Mouse (Mus musculus) megakaryocyte progenitor cell, adult 5-6 weeks (primary cell): ENCODE results near the gene Slc34a2. TPM values are rescaled to one million over a fixed set of nuclear protein-coding genes. Genes with fewer than 3 reads are reported as not detected.

Experiments
- ATAC-seq: replicated peaks from 2 replicates; pipeline ENCODE4 v1.8.0; 2016; ENCODE audit warnings: mild to moderate bottlenecking, moderate TSS enrichment, inconsistent platforms; ENCODE audit not compliant: poor library complexity
- total RNA-seq, 2 experiments: library from RNA; stranded (forward) in 1 of 2; stranded (reverse) in 1 of 2; fragments of 157-497, 149-512 nt in 1 of 2; fragments of 200-1000 nt in 1 of 2; gene quantifications; 2 replicates each; pipeline versions ENCODE4 v1.2.3 to v1.2.4; 2015 to 2017

The Slc34a2 gene
- total RNA-seq (2015): not detected in 2 replicates
- total RNA-seq (2017): not detected in 2 replicates

DNA sequence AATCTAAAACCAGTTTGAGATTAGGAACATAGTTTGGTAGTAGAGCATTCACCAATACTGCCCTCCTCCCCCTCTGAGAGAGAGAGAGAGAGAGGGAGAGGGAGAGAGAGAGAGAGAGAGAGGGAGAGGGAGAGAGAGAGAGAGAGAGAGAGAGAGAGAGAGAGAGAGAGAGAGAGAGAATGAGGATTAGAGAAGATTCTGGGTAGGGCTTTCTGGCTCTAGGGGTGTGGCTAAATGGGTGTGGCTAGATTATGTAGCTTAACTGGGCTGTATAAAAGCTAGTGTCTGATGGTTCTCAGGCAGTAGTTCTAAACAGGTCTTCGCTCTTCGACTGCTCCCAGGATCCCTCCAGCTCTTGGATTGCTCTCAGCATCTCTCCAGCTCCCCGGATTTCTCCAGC, at the start of gene Slc34a2:
Slc34a2 (plus strand) TSS at position 301 of the 400 bp plus-strand sequence.
- no peak for ATAC-seq

- no peak for ATAC-seq
These were observed 47.1 kb upstream of the Slc34a2 start for GRCm38 (mm10) chr5:52990687-52991341.

DNA sequence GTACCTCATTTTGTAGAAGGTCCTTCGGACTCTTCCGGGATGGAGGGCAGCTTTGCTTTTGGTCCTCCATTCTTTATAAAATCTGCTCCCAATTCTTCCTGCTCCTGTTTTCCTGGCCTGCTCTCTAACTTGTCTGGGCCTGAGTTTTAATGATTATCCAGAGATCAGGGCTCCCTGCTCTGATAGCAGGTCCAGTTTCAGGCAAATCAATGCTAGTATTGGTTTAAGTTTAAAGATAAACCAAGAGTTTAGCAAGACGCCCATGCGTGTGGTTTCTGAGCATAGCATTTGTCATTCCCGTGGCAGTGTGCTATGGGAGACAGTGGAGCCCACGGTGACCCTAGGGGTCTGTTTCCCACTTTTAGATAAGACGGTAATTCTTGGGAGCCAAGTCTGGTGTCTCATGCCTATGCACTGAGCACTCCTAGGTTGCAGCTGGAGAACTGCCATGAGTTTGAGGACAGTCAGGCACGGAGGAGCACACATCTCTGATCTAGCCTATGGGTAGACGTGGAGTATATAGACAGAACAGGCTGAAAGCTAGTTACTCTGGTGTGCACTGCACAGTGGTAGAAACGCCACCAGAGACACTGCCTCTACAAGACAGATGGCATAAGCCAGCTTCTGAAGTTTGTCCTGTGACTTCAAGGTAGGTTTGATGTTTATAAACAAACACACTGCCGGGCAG, 45.5 kb upstream of the Slc34a2 start:
- no peak for ATAC-seq

- ATAC-seq: no peak
These were observed 44.2 kb upstream of the Slc34a2 start for GRCm38 (mm10) chr5:52993490-52994282.

- no peak for ATAC-seq
These were observed 42.4 kb upstream of the Slc34a2 start for GRCm38 (mm10) chr5:52995461-52995860.

- ATAC-seq: no peak
These were observed 41.7 kb upstream of the Slc34a2 start for GRCm38 (mm10) chr5:52996145-52996544.

DNA sequence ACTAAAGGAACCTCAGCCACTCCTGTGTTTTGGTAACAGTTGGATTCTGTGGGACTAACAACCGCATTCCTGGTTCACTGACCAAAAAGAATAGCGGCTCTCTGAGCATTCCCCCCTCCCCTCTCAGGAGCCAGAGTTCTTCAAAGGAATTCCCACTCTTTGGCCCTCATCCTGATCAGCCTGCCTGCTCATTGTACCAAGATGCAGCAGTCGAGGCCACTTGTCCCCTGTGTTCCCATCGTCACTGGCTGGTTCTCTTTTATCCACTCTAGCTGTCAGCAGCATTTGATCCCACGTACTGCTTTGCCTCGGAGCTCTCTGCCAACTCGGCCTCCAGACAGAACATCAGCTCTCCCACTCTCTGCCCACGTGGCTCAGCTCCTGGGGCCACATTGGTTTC, 41.3 kb upstream of the Slc34a2 start:
- no peak for ATAC-seq

- no peak for ATAC-seq
These were observed 40.8 kb upstream of the Slc34a2 start for GRCm38 (mm10) chr5:52997032-52997431.

DNA sequence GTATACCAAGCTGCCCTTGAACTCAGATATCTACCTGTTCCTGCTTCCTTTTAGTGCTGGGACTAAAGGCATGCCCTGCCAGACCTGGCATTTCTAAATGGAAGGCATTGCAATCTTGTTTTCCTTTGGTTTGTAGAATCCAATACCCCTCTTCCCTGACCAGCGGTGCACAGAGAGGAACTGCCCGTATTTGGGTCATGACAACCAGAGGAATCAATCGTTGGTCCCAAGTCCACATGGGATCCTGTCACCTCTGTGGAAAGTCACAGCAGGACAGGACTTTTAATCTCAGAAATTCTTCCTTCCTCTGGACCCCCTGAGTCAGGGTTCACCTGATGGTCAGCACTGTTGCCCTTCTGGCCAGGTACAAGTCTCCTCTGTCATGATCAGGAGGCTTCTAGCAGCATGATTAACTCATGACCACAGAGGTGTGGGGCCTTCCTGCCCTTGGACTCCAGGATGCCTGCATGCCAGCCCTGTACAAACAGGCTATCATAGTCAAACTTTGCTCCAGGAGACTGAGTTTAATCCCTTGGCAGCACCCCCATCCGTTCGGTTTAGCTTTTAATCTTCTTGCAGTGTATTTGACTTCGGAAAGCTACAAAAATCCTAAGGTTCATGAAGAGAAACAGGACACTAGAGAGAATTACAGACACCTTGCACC, 39.7 kb upstream of the Slc34a2 start:
- ATAC-seq: no peak

GRCm38 (mm10) chr5:53000169-53000872, 37.6 kb upstream of the Slc34a2 start:
- ATAC-seq: no peak

- ATAC-seq: no peak
These were observed 35.2 kb upstream of the Slc34a2 start for GRCm38 (mm10) chr5:53002599-53003203.

- no peak for ATAC-seq
These were observed 34.4 kb upstream of the Slc34a2 start for GRCm38 (mm10) chr5:53003495-53003894.

- no peak for ATAC-seq
These were observed 33.9 kb upstream of the Slc34a2 start for GRCm38 (mm10) chr5:53003981-53004380.

DNA sequence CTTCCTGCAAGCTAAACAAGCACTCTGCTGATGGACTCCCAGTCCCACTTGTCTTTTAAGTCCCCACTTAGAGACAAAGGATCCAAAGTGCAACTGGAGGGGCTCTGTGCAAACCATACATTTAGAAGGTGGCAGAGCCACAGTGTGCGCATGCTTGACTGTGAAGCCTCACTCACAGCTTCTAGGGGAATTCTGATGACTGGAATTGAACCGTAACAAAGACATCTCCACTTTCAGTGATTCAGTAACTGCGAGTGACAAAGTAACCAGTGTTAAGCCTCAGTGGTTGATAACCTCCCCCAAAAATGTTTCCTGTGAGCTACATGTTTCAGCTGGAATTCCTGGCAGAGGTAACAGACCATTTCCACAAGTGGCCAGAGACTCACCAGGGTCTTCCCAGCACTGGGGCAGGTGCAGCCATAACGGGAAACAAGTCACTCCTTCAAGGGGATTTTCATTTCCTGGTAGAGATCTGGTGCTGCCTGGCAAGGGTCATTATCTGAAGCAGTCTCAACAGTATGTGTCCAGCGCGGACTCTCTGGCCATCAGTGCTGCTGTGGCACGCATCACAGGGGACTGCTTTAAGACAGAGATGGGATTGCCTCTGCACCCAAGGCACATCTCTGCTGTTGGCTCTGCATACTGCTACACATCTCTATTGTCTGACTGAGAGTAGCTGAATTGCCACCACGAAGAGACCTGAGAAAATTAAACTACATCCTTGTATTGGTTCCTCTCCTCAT, 28.7 kb upstream of the Slc34a2 start:
- no peak for ATAC-seq

GRCm38 (mm10) chr5:53009770-53010133, 28.1 kb upstream of the Slc34a2 start:
- ATAC-seq: no peak

GRCm38 (mm10) chr5:53011327-53011726, 26.6 kb upstream of the Slc34a2 start:
- no peak for ATAC-seq

DNA sequence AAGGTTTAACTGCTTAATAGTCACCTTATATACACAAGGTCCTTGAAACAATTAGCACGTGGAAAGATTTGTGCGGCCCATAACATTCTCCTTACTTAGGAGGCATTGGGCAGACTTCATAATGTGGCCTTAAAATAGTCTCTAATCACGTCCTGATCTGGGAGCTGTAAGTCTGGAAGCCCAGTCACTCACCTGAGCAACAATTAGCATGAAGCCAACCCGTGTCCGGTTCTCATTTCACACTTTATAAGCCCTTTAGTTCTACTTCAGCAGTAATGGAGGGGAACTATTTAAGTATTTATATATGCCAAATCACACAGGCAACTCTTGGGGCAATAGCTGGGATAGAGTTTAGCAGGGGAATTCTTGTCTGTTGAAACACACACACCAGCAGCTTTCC, 21.3 kb upstream of the Slc34a2 start:
- no peak for ATAC-seq

- ATAC-seq: no peak
These were observed 19.6 kb upstream of the Slc34a2 start for GRCm38 (mm10) chr5:53018316-53018715.

GRCm38 (mm10) chr5:53023432-53023831, 14.4 kb upstream of the Slc34a2 start:
- ATAC-seq: no peak

- ATAC-seq: no peak
These were observed 14.0 kb upstream of the Slc34a2 start for GRCm38 (mm10) chr5:53023901-53024300.
